Mouse (Mus musculus): ENCODE measurements at regions not wholly inside any gene's neighbourhood (a gene's known extent, or its start where the extent isn't known, plus 50 kb on each side); places are given as distances from the start of the nearest gene placed in this dataset.

DNA sequence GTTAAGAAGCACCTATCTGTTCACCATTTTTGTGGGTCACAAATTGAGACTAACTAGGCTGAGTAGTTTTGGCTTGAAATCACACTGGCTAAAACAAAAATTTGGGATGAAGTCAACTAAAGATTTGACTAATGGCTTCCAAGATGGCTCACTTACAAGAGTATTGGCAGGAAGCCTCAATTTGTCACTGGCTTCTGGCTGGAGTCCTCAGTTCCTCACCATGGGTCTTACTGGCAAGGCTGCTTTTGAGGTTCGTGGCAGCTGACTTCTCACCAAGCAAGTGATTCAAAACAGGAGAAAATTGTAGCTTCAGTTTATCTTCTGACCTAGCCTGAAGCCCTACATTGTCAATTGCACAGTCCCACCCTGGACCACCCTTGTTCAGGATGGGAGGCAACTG is 250.0 kb upstream of the Nbea start:
- DNase-seq (ENCODE audit: low spot score in 2 of 2): no peak

DNA sequence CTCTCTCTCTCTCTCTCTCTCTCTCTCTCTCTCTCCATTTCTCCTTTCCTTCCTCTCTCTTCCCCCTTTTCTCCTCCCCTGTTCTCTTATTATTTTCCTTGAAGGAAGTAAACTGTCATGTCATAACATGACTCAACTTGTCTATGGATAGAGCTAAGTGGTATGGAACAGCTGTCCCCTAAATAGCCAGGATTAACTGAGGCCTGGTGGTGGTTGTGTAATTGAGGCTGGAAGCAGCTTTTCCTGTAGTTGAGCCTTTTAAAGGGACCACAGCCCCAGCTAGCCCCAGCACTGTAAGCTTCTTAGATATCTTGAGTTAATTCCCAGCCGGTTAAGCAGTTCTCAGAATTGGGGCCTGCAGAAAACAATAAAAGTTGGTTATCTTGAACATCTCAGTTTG is 243.7 kb upstream of the Nbea start:
- DNase-seq (ENCODE audit: low spot score in 2 of 2): no peak

DNA sequence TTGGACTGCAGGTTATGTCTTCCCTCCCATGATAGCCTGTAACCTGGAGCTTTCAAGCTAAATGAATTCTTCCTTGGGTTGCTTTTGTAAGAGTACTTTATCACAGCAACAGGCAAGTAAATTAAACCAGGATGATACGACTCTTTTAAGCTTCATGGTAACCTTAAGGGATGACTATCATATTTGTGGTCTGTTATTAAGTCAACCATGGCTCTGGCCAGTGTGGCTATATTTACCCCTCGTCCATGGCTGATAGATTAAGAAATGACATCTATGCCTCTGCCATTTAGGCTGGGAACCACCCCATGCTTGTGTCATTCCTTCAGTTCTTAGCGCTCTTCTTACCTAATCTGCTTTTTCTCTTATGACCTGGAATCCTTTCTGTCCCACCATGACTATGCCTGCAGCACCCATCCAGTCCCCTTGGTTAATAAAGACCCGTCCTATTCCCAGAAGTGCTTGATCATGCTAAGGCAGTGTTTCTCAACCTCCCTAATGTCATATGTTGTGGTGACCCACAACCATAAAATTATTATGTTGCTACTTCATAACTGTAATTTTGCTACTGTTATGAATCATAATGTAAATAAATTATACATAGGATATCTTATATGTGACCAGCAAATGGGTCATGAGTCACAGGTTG is 214.5 kb upstream of the Nbea start:
- DNase-seq (ENCODE audit: low spot score in 2 of 2): no peak

DNA sequence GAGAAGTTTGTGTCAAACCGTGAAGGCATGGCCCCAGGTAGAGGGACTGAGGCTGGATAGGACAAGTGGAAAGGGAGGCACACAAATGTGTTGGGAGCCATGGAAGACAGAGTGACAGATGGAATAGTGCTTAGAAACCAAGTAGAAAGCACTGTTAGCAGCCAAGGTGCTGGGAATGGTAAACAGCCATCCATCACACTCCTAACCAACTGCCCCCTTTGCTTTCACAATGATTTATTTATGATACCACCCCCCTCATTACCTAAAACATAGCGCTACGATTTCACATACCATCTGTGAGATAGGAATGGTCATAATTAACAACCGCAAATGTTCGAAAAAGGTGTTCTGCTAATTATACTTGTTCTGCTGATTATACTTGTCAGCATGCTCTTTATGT is 209.6 kb upstream of the Nbea start:
- DNase-seq (ENCODE audit: low spot score in 2 of 2): no peak

DNA sequence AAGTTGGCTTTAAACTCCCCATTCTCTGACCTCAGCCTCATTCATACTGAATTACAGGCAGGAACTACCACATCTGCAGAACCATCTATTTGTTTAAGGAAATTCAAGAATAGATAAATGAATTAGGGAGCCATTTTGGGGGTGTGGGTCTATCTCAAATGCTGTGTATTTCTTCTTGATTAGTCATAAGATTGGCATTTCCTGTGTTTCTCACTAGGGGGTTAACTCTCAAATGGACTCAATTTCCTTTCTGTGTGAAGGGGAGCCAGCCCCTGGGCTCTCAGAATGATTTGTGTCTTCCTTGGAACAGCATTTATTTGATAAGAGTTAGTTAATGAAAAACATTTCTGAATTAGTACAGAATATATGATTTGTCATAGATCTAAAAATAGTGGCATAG is 196.8 kb upstream of the Nbea start:
- no peak for DNase-seq (ENCODE audit: low spot score in 2 of 2)

DNA sequence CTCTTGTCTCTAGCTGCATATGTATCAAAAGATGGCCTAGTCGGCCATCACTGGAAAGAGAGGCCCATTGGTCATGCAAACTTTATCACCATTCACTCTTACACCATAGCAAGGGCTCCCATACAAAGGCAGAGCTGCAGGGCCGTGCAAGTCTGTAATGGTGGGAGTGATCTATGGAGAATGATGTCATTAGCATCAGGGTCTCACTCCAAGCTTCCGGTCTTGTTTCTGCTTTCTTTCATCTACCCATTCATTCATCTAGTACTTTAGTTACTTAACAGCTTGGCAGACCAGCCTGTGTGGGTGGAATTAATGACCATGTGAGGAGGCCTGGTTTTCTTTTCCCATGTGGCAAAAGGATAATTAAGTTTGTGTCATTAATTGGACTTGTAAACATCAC is 196.0 kb upstream of the Nbea start:
- no peak for DNase-seq (ENCODE audit: low spot score in 2 of 2)

DNA sequence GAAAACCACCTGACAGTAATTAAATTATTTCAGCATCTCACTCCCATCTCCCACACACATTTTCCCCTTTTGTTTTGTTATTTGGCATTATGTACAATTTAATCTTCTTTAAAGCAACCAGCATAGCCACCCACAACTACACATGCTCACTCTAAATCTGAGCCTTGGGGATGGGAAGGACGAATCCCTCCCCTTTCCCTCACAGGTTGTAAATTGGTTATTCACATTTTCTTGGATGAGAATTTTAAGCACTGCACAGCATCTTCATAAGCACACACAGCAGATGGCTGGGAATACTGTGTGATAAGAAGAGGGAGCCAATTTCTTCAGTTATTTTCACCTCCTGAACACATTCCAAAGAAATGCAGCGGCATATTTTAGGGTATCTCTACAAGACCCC is 179.0 kb upstream of the Nbea start:
- DNase-seq (ENCODE audit: low spot score in 2 of 2): peak in 1 of 2 experiments; percentile 20

DNA sequence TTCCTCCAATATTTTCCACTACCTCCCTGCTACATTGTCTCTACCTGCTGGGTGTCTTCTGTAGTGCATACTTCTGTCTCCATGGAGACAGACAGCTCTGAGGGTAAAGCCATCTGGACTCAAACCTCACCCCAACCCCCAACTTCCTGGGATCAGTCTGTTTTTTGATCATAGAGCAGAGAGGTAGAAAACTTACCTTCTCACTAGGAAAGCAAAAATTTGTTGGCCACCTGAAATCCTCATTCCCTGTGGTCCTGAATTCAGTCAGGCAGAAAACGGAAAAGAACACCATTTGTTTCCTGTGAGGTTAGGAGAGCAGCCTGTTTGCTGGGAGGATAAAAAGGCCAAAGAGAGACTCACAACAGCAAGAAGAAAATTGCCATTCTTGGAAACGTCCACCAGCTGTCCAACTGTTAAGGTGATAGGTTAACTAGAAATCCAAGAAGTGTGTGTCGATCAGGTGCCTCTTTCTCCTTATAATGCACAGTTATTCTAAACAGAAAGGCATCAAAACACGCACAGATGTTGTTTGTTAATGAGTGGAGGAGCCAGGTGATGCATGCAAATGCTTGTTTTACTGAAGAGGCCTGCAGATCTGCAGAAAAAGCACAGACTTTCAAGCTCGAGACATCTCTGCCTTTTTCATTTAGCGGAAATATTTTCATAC is 173.7 kb upstream of the Nbea start:
- DNase-seq (ENCODE audit: low spot score in 2 of 2): peak in 1 of 2 experiments; percentile 20

DNA sequence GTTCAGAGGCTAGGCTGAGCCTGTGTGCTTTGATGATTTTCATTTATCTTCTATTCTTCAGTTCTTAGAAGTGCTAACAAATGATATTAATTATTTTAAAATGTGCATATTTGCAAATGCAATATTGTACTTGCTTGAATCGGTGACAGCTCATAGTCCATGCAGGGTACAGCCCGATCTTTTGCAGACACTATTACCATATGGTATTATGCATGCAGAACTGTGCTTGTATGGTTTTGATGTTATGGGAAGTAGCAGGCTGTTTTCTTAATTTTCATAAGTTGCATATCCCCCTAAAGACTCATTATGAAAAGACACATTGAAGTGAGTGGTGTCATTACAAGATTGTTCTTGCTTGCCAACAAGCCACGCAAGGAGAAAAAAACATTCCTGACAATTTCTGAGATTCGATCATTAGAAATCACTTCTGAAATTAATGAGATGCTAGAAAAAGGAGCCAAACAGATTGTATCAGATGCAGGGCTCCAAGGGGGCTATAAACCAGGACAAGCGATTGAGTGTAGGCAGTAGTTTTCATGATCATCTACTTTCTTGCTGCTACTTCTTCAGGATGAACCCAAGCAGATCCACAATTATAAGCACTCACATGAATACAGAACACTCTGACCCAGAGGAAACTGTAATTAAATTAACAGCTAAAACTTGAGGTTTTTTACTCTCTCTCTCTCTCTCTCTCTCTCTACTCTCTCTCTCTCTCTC is 172.8 kb upstream of the Nbea start:
- no peak for DNase-seq (ENCODE audit: low spot score in 2 of 2)
